Mouse (Mus musculus): ENCODE results near the gene E2f2.

Gene E2f2

DNA sequence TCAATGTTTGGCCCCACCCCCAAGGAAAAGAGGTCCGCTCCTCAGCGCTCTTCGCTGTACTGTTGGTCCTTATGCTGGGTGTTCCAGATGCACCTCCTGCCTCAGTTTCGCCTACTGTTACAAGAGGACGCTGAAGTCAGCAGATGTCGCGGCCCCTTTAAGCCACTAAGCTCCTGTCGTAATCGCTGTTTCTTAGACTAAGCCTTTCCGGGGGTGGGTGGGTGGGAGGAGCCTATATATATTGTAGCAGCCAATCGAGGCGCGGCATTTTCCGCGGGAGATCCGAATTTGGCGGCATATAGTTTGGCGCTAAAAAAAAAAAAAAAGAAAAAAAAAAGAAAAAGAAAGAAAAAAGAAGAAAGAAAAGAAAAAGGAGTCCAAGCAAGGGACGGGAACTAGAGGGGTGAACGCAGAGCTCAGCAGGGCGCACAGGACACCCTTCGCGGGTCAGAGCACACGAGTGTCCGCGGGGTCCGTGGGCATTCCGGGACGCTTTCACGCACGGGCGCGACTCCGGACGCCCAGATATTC is at the start of gene E2f2:
Gene E2f2 (plus strand): TSS at position 384 of the 531 bp plus-strand sequence.
- peak; percentile 86 for DNase-seq (ENCODE audit: low spot score)

- no peak for DNase-seq (ENCODE audit: low spot score)
Measured at GRCm38 (mm10) chr4:136123111-136123791, 48.9 kb upstream of the E2f2 start.

GRCm38 (mm10) chr4:136123792-136124161 is 48.4 kb upstream of the E2f2 start:
- DNase-seq (ENCODE audit: low spot score), result no peak

GRCm38 (mm10) chr4:136124581-136124980 is 47.6 kb upstream of the E2f2 start:
- DNase-seq (ENCODE audit: low spot score), result no peak

DNA sequence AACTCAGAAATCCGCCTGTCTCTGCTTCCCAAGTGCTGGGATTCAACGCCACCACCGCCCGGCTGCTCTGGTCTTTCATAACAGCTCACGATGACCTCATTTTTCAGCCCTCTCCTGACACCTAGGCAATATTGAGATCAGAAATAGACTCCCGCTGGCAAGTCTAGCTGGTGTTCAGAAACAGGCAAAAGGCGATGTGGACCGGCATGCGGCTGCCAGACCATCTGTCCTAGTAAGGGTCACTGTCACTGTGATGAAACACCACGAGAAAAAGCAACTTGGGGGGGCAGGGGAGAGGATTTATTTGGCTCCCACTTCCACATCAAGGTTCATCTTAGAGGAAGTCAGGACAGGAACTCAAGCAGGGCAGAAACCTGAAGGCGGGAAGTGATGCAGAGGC is 46.7 kb upstream of the E2f2 start:
- no peak for DNase-seq (ENCODE audit: low spot score)

- no peak for DNase-seq (ENCODE audit: low spot score)
Measured at GRCm38 (mm10) chr4:136126019-136126418, 46.2 kb upstream of the E2f2 start.

- DNase-seq (ENCODE audit: low spot score), result no peak
Measured at GRCm38 (mm10) chr4:136127670-136128069, 44.5 kb upstream of the E2f2 start.

DNA sequence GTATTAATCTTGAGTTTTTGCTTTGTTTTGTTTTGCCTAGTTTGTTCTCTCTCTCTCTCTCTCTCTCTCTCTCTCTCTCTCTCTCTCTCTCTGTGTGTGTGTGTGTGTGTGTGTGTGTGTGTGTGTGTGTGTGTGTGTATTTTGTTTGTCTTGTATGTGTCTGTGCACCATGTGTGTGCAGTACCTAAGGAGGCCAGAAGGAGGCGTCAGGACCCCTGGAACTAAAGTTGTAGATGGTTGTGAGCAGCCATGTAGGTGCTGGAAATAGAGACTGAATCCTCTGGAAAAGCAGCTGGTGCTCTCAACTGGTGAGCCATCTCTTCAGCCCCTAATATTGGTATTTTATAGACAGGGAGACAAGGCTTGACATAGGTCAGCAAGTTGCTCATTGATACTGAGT is 42.4 kb upstream of the E2f2 start:
- DNase-seq (ENCODE audit: low spot score), result no peak

- DNase-seq (ENCODE audit: low spot score), result peak; percentile 34
Measured at GRCm38 (mm10) chr4:136133801-136134200, 38.4 kb upstream of the E2f2 start.

DNA sequence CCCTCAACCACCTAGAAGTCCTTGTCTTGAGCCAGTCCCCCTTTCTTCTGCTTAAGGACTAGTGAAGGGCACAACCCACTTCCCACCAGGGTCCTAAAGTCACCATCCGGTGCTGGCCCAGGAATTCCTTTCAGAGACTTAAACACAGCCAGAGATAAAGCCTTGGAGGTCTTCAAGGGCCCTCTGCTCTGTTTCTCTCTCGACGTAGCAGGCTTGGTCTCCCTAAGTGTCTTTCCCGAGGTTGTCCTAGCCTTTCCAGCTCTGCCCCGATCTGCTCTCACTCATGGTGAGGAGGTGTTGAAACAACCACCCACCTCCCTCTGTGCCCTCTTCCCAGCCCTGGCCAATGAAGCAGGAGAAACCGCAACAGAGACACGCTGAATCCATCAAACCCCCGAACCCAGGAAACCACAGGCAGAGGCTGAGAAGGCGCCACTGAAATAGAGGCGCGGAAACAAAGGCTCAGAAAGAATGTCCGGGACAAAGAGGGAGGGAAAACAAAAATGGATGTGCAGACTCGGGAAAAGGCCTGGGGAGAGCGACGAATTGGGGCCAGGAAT is 37.7 kb upstream of the E2f2 start:
- peak; percentile 70 for DNase-seq (ENCODE audit: low spot score)

- DNase-seq (ENCODE audit: low spot score), result peak; percentile 77
Measured at GRCm38 (mm10) chr4:136134978-136135873, 37.0 kb upstream of the E2f2 start.

GRCm38 (mm10) chr4:136135874-136136728 is 36.1 kb upstream of the E2f2 start:
- peak; percentile 76 for DNase-seq (ENCODE audit: low spot score)

GRCm38 (mm10) chr4:136139326-136140110 is 32.7 kb upstream of the E2f2 start:
- DNase-seq (ENCODE audit: low spot score), result no peak

GRCm38 (mm10) chr4:136140327-136141250 is 31.6 kb upstream of the E2f2 start:
- peak; percentile 99 for DNase-seq (ENCODE audit: low spot score)

- DNase-seq (ENCODE audit: low spot score), result peak; percentile 55
Measured at GRCm38 (mm10) chr4:136142267-136143192, 29.7 kb upstream of the E2f2 start.

DNA sequence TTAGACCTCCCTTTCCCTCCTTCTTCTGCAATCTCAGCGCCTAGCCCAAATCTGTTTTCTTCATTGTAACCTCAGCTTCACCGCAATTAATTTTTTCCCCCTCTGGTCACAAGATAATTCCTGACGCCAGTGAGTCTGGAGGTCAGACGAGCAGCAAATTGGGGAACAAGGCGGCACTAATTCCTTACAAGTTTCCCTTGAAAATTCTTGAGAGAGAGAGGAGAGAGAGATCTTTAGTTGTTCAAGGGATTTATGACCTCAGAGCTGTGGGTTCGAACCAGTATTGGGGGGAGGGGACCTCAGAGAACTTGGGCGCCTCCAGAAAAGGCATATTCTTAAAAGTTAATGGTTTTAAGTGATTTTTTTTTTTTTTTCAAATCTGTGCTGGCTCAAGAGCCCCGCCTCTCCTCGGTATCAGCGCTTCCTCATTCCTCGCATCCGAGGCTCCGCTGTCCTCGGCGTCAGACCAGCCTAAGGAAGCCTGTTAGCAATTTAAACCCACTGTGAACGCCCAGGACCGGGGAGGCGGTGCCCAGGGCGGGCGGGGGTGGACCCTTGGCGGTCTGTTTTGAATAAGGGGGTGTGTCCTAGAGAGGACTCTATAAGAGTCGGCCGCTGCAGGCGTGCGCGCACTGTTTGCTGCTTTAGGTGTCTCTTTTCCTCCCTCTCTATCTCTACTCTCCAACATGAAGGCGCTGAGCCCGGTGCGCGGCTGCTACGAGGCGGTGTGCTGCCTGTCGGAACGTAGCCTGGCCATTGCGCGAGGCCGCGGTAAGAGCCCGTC is 28.8 kb upstream of the E2f2 start, which contains the start of gene Id3:
Gene Id3 (plus strand): TSS at position 305 of the 784 bp plus-strand sequence.
- peak; percentile 95 for DNase-seq (ENCODE audit: low spot score)

DNA sequence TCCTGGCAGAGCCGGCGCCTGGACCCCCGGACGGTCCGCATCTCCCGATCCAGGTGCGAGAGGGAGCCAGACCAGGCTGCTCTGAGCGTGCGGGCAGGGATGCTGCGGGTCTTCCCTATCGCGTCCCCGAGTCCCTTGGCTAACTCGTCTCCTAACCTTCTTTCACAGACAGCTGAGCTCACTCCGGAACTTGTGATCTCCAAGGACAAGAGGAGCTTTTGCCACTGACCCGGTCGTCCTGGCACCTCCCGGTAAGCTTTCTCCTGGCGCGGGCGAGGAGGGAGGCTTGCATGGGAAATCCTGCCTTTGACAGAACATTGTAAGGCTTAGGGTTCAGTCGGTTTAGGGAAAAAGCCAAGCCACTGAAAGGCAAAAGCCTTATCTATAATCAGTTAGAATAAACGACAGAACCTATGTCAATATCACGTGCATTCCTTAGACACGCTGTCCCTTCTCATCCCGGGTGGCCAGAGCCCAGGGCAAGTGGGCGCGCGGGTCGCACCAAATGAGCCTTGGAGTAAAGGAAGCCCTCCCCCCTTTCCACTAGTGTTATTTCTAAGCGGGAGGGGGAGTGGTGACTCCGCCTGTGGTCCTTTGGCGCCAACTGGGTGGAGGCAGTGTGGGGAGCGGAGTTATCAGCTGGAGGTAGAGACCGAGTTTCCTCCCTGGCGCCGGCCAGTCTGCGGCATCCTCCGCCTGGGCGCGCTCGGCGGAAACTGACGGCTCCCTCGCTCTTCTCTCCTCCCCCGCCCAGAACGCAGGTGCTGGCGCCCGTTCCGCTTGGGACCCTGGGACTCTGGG is 27.9 kb upstream of the E2f2 start:
- peak; percentile 83 for DNase-seq (ENCODE audit: low spot score)
